Mouse (Mus musculus) lung, postnatal 36 days (tissue): Measurements from ENCODE around the gene 4933436I01Rik.

Experiments used
- DNase-seq: peaks from one replicate; pipeline ENCODE4 v3.0.0; 2022; ENCODE audit warnings: mixed read lengths

The 4933436I01Rik gene

GRCm38 (mm10) chrX:67921350-67921749 is at the start of gene 4933436I01Rik:
Gene 4933436I01Rik, minus strand, starts transcription at chrX:67921450.
- DNase-seq = no peak

DNA sequence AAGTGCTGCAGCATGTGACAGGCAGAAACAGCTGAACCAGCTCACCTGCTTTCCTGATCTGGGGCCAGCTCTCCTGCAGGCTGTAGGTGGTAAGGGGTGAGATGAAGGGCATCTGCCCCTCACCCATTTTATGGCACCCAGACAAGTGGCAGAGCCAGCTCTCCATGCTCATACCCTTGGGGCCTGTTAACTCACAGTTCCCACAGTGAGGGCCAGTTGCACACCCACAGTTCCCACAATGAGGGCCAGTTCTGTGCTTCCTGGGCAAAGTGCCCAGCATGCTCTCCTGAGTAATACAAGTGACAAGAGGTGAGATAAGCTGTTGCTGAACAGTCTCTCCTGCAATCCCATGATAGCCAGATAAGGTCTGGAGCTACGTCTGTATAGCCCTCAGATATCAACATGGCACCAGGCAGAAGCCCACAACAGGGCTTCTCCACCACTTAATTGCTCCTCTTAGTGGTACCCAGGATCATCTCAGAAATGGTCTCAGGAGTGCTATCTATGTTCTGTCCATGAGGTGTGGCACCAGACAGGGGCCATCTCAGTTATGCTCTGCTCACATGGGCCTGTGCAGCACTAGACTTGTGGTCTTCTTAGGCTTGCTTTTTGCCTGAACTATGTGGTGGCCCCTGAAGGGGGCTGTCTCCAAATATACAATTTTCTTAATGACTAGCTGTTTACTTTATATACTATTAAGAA is 3.7 kb upstream of the 4933436I01Rik start:
- peak; percentile 24 for DNase-seq

DNA sequence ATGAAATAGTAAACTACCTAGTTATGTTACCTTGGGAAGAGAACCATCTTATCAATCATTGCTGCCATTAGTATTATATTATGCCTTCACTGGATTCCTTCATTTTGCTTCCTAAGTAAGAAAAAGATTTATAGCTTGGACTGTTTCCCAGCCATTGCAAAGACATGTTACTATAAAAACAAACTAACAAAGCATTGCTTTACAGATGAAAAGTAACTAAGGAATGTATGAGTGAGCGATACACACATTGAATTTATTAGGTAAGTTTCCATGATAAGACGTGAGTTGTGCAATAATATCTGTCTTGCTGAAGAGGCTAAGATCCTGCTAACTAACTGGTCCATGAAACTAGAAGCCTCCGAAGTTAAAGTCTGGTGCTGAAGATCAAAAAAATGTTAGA is 37.8 kb downstream of the 4933436I01Rik start:
- DNase-seq = no peak
